Mouse (Mus musculus) forebrain, embryonic 16.5 days (tissue): ENCODE data around the gene Nfkbil1. TPM values are rescaled to one million over a fixed set of nuclear protein-coding genes. Genes with fewer than 3 reads are reported as not detected.

ENCODE experiments used
- ATAC-seq: fragments of 200-750 bp; cut with Nextera tagmentation; 2 replicates; pipeline ENCODE4 v1.8.0; 2017; ENCODE audit warnings: mild to moderate bottlenecking, moderate library complexity
- H3K27ac ChIP-seq: fragments of 300-500 bp; sonication (generic); 2 replicates; pipeline ENCODE4 v1.5.1; 2014; ENCODE audit warnings: low read length, control low read depth
- H3K27me3 ChIP-seq: fragments of 300-500 bp; sonication (generic); replicated peaks from 2 replicates; pipeline ENCODE4 v1.6.1; 2014; ENCODE audit warnings: low read length; ENCODE audit not compliant: control insufficient read depth, insufficient read depth
- H3K36me3 ChIP-seq: fragments of 300-500 bp; sonication (generic); 2 replicates; pipeline ENCODE4 v1.6.1; 2014; ENCODE audit not compliant: control insufficient read depth, insufficient read depth
- H3K4me1 ChIP-seq: fragments of 300-500 bp; sonication (generic); replicated peaks from 2 replicates; pipeline ENCODE4 v1.6.1; 2014; ENCODE audit warnings: low read length; ENCODE audit not compliant: control insufficient read depth, insufficient read depth
- H3K4me2 ChIP-seq: fragments of 300-500 bp; sonication (generic); 2 replicates; pipeline ENCODE4 v1.6.1; 2014; ENCODE audit warnings: mild to moderate bottlenecking, low read length, control low read depth
- H3K4me3 ChIP-seq: fragments of 300-500 bp; sonication (generic); replicated peaks from 2 replicates; pipeline ENCODE4 v1.5.1; 2014; ENCODE audit warnings: mild to moderate bottlenecking, low read length, control low read depth
- H3K9ac ChIP-seq: fragments of 300-500 bp; sonication (generic); replicated peaks from 2 replicates; pipeline ENCODE4 v1.6.1; 2014; ENCODE audit warnings: low read depth, low read length, control low read depth
- H3K9me3 ChIP-seq: fragments of 300-500 bp; sonication (generic); 2 replicates; pipeline ENCODE4 v1.6.1; 2016; ENCODE audit warnings: low read length; ENCODE audit not compliant: control insufficient read depth
- WGBS: fragments of 180-500 bp; shearing (Covaris S2); extraction: QIAGEN DNeasy Blood & Tissue Kit; methylation state at CpG from one replicate; pipeline ENCODE4 v1.1.7; 2014; 5-methylcytosine and 5-hydroxymethylcytosine counted together
- polyA plus RNA-seq: library from polyadenylated mRNA; unstranded; fragments of >200 nt; fragmentation: Nextera tagmentation; extraction: Ambion mirVana; gene quantifications from 2 replicates; pipeline ENCODE4 v1.2.1, GENCODE M21; 2015

Gene Nfkbil1
- polyA plus RNA-seq, 1 experiment from 2014 or later: 10.7 TPM

DNA sequence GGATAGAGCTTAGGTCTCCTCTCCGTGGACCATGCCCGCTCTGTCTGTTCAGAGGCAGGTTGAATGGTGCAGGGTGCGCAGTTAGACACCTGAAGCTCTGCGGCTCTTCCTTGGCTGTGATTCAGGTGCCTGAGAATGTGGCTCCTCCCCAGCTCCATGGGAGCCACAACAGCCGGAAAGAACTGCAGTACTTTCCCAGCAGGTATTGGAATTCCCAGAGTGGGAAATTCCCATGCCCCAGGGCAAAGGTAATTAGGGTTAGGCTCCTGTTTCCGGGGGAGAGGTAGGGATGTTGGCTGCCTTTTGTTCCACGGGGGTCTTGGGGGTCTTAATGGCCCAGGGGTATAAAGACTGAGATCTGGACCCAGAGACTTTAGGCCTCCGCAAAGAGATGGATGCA, 36.6 kb downstream of the Nfkbil1 start:
- ATAC-seq: no peak
- no peak overlapping the region for H3K4me2 ChIP-seq
- peaks cover 27% of the 10 kb centered on the region for H3K27me3 ChIP-seq
- no peak overlapping the region for H3K4me3 ChIP-seq
- H3K4me1 ChIP-seq: peaks cover 11% of the 10 kb centered on the region
- H3K9me3 ChIP-seq: no peaks in the 10 kb centered on the region
- 21% methylated on average over 8 of the region's 8 CpGs for WGBS
- H3K36me3 ChIP-seq: no peaks in the 10 kb centered on the region
- no peak overlapping the region for H3K9ac ChIP-seq
- no peak overlapping the region for H3K27ac ChIP-seq

DNA sequence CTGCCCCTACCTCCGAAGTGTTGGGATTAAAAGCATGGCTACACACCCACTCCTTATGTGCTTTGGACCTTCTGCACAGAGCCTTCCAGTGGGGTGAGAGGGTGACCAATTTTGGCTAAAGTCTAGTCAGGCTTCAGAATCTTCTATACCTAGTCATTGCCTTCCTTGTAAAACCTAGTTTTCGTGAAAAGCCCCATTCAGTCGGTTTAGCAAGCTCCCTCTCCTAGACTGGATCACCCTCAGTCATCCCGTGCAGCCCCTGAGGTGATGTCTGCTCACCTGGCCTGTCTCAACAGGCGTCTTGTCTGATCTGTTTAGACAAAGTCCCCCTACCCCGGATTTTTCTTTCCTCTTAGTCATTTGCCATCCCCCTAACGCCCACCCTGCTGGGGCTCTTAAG, 37.6 kb downstream of the Nfkbil1 start:
- H3K27me3 ChIP-seq: peaks cover 27% of the 10 kb centered on the region
- H3K4me3 ChIP-seq: no peak overlapping the region
- H3K9ac ChIP-seq: no peak overlapping the region
- no peak overlapping the region for H3K27ac ChIP-seq
- H3K4me2 ChIP-seq: no peak overlapping the region
- H3K9me3 ChIP-seq: no peaks in the 10 kb centered on the region
- no peak for ATAC-seq
- peaks cover 11% of the 10 kb centered on the region for H3K4me1 ChIP-seq
- H3K36me3 ChIP-seq: no peaks in the 10 kb centered on the region
- WGBS: 65% methylated on average over 7 of the region's 7 CpGs

DNA sequence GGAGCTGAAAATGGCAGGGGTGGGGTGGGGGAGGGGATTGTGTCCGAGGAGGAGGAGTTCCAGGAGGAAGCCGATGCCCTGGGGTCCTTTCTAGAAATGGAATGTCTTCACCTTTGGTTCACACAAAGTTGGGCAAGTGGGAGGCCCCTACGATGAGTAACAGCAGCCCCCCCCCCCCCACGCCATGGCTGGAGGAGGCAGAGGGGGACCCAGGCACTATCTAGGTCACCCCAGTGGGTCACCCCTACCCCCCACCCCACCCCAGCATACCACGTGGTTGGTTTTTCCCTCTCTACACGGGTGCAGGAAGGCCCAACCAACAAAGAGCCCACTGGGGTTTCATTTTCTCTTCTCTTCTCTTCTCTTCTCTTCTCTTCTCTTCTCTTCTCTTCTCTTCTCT, 38.5 kb downstream of the Nfkbil1 start:
- WGBS: 44% methylated on average over 5 of the region's 6 CpGs
- H3K27me3 ChIP-seq: peaks cover 27% of the 10 kb centered on the region

DNA sequence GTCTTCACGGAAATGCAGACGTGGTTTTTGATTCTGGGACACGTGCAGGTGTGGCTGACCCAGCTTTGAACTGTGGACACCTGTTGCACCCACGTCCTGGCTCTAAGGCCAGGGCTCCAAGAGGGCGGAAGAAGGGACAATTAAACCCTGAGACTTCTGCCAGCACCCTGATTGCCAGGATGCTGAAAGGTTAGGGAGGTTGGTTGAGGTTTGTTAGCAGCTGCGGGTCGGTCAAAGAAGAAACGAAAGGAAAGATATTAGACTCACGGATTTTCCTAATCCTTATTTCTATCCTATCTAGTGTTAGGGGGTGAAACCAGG, 39.3 kb downstream of the Nfkbil1 start:
- peak overlapping the region; percentile 31; the same call in 1 of the 2 replicates for H3K9ac ChIP-seq
- no peaks in the 10 kb centered on the region for H3K36me3 ChIP-seq
- H3K27me3 ChIP-seq: peaks cover 27% of the 10 kb centered on the region
- WGBS: 40% methylated on average over 9 of the region's 9 CpGs
- peak overlapping the region; percentile 43 for H3K4me3 ChIP-seq
- H3K4me2 ChIP-seq: peak overlapping the region; percentile 75
- H3K27ac ChIP-seq: no peak overlapping the region
- peaks cover 11% of the 10 kb centered on the region for H3K4me1 ChIP-seq
- H3K9me3 ChIP-seq: no peaks in the 10 kb centered on the region
- no peak for ATAC-seq

More for the DNA sequence above, 38.5 kb downstream of the Nfkbil1 start:
- Histone ChIP-seq H3K4me3 (no peak overlapping the region), H3K27ac (no peak overlapping the region), H3K36me3 (no peaks in the 10 kb centered on the region), H3K9me3 (no peaks in the 10 kb centered on the region), H3K4me2 (no peak overlapping the region), H3K9ac (no peak overlapping the region), H3K4me1 (peaks cover 11% of the 10 kb centered on the region)
- no peak for ATAC-seq

DNA sequence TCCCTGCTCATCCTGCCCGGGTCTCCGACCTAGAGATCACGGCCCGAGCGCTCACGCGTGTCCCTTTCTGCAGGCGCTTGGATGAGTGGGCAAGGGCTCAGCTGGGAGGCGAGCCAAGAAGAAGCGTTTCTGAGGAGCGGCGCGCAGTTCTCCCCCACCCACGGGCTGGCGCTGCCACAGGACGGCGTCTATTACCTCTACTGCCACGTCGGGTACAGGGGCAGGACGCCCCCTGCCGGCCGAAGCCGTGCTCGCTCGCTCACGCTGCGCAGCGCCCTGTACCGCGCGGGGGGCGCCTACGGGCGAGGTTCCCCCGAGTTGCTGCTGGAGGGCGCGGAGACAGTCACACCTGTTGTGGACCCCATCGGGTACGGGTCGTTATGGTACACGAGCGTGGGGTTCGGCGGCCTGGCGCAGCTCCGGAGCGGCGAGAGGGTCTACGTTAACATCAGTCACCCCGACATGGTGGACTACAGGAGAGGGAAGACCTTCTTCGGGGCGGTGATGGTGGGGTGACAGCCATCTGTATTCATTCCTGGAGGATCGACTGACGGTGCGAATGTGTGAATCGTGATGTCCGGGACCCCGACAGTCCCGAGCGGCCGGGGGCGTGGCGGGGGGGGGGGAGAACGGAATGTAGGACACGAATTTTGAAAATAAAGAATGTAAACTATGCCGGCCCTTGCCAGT, 39.8 kb downstream of the Nfkbil1 start:
- no peak overlapping the region for H3K27ac ChIP-seq
- no peaks in the 10 kb centered on the region for H3K36me3 ChIP-seq
- H3K4me2 ChIP-seq: peak overlapping the region; percentile 75
- H3K4me1 ChIP-seq: peaks cover 11% of the 10 kb centered on the region
- H3K9me3 ChIP-seq: no peaks in the 10 kb centered on the region
- H3K27me3 ChIP-seq: peaks cover 27% of the 10 kb centered on the region
- peak overlapping the region; percentile 43 for H3K4me3 ChIP-seq
- ATAC-seq: peak; percentile 90
- 1% methylated on average over 65 of the region's 66 CpGs for WGBS
- H3K9ac ChIP-seq: peak overlapping the region; percentile 31

DNA sequence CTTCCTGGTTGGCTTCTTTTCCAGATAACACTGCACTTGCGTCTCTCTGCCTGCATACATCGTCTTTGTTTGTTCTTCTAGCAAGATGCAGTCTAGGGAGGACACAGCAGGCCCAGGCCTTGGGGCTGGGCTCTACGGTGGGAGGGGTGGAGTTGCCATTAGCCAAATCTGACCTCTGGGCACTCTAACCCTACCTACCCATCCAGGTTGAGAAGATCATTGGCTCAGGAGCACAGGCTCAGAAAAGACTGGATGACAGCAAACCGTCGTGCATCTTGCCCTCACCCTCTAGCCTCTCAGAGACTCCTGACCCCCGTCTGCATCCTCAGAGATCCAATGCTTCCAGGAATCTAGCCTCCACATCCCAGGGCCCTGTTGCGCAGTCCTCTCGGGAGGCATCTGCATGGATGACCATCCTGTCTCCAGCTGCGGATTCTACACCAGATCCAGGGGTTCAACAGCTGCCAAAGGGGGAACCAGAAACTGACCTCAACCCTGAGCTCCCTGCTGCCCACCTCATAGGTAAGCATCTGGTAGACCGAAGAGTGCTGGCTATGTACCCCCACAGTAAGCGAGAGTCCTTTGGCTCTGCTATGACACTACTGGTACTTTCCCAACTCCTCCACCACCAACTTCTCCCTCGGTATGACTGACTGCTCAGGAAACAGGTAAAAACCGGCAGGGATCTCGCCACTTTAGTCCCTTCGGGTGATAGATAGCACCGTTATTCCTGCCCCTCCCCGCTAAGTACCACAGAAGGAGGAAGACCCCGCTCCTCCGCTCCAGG, 40.6 kb downstream of the Nfkbil1 start:
- peak overlapping the region; percentile 31 for H3K9ac ChIP-seq
- no peaks in the 10 kb centered on the region for H3K36me3 ChIP-seq
- H3K27ac ChIP-seq: no peak overlapping the region
- WGBS: 46% methylated on average over 19 of the region's 19 CpGs
- H3K27me3 ChIP-seq: peaks cover 27% of the 10 kb centered on the region
- peaks cover 11% of the 10 kb centered on the region for H3K4me1 ChIP-seq
- H3K4me3 ChIP-seq: peak overlapping the region; percentile 43
- H3K4me2 ChIP-seq: peak overlapping the region; percentile 75
- H3K9me3 ChIP-seq: no peaks in the 10 kb centered on the region
- ATAC-seq: peak; percentile 28; the same call in 1 of the 2 replicates

DNA sequence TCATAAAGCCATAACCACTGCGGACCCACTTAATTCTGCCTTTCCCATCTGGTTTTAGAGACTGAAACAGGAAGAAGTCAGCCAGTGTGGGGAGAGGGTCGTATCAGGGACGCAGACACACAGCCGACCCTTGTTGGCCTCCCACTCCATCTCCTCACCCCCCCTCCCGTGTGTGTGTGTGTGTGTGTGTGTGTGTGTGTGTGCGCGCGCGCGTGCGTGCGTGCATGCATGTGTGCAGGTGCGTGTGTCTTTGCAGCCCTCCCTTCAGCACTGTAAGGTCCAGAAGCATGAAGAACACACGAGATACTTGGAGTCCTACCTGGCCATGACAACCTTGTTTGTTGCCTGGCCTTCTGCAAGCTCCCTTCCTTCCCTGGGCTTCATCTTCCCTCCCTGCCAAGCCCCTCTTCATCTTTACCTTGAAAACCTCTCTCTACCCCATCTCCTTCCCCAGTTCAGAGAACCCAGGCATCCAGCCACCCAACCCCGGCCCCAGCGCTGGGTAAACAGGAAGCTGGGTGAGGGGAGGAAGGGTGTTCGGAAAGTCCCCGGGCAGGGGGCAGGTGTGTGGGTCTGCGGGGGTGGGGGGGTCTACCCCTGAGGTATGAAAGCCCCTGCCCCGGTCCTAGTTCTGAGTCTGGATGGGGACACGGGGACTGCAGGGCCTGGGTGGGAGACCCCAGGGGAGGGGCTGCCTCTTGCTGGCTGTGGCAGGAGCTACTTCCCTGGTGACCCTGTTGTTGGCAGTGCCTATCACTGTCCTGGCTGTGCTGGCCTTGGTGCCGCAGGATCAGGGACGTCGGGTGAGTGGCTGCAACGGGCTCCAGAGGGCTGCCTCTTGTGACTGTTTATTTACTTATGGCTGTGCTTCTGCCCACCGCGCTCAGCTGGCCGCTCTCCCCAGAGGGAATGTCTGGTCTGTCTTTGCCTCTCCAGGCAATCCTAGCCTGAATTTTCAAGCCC, 41.4 kb downstream of the Nfkbil1 start, which contains the start of gene Ltb:
TSS of gene Ltb (plus strand) at position 559 of the 963 bp plus-strand sequence.
- H3K4me3 ChIP-seq: no peak within 1 kb of the TSS; the same call in 1 of the 2 replicates
- WGBS: 80% methylated on average over 28 of the region's 28 CpGs
- peaks cover 11% of the 10 kb centered on the region for H3K4me1 ChIP-seq
- H3K27ac ChIP-seq: no peak within 1 kb of the TSS
- H3K4me2 ChIP-seq: peak within 1 kb of the TSS; percentile 75
- no peak within 1 kb of the TSS for H3K9ac ChIP-seq
- H3K9me3 ChIP-seq: no peaks in the 10 kb centered on the region
- no peaks in the 10 kb centered on the region for H3K36me3 ChIP-seq
- ATAC-seq: no peak
- H3K27me3 ChIP-seq: peaks cover 27% of the 10 kb centered on the region

DNA sequence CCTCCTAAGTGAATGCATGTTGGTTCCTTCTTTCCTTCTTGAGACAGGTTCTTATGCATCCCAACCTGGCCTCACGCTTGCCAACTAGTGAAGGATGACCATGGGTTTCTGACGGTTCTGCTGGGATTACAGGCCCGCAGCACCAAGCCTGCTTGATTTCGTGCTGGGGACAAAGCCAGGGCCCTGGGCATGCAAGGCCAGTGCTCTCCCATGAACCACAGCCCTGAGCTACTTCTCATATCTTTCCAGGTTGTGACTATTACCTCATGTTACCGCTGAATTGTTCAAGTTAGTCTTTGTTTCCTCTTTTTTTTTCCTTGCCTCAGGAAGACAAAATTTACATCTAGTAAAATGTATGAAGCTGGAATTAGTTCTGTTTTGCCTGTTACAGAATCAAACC, 42.7 kb downstream of the Nfkbil1 start:
- 91% methylated on average over 5 of the region's 5 CpGs for WGBS
- peaks cover 25% of the 10 kb centered on the region for H3K27me3 ChIP-seq
- no peak overlapping the region for H3K4me3 ChIP-seq
- H3K36me3 ChIP-seq: no peaks in the 10 kb centered on the region
- no peak overlapping the region for H3K4me2 ChIP-seq
- H3K4me1 ChIP-seq: peaks cover 11% of the 10 kb centered on the region
- no peak overlapping the region for H3K9ac ChIP-seq
- no peaks in the 10 kb centered on the region for H3K9me3 ChIP-seq
- H3K27ac ChIP-seq: no peak overlapping the region
- no peak for ATAC-seq

DNA sequence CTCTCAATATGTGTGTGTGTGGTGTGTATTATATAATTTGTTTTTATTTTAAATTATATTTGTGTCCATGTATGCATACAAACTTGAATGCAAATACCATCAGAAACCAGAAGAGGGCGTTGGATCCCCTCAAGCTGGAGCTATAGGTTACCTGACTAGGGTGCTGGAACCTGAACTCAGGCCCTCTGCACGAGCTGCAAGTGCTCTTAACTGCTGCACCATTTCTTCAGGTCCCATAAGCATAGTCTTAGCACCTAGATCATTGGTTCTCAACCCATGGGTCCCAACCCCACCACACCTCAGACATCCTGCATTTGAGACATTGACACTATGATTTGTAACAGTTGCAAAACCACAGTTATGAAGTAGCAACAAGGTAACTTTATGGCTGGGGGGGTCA, 43.9 kb downstream of the Nfkbil1 start:
- Histone ChIP-seq H3K4me1 (peaks cover 11% of the 10 kb centered on the region), H3K36me3 (no peaks in the 10 kb centered on the region), H3K9ac (no peak overlapping the region), H3K27me3 (peaks cover 21% of the 10 kb centered on the region), H3K4me2 (no peak overlapping the region), H3K4me3 (no peak overlapping the region), H3K9me3 (no peaks in the 10 kb centered on the region), H3K27ac (no peak overlapping the region)
- ATAC-seq: no peak
- WGBS: 74% methylated on average over 2 of the region's 2 CpGs
